Mouse (Mus musculus): ENCODE results near the gene Mapk10. TPM values are rescaled to one million over a fixed set of nuclear protein-coding genes. Genes with fewer than 3 reads are reported as not detected.
A peak's percentile ranks its signal among the peaks of the same experiment; 100 is the strongest.
"Not testable (repeated sequence)": the region's sequence is repeated elsewhere in the genome, so short reads cannot be mapped to it uniquely, and the experiment has no call there.

The Mapk10 gene
- polyA plus RNA-seq, 1 experiment from 2014 or later: 1.8 TPM

GRCm38 (mm10) chr5:102993951-102994350, 217.2 kb downstream of the Mapk10 start:
- H3K9me3 ChIP-seq (replicated peaks): no peaks in the 10 kb centered on the region
- no peaks in the 10 kb centered on the region for H3K27me3 ChIP-seq
- ATAC-seq (replicated peaks; ENCODE audit: low FRiP score): no peak
- H3K9ac ChIP-seq: no peak overlapping the region
- no peak overlapping the region for H3K4me2 ChIP-seq
- no peaks in the 10 kb centered on the region for H3K4me1 ChIP-seq
- H3K4me3 ChIP-seq (replicated peaks): no peak overlapping the region
- H3K27ac ChIP-seq: no peak overlapping the region
- WGBS: 81% methylated on average over 5 of the region's 5 CpGs
- no peaks in the 10 kb centered on the region for H3K36me3 ChIP-seq

GRCm38 (mm10) chr5:102991691-102992090, 219.4 kb downstream of the Mapk10 start:
- Histone ChIP-seq H3K27me3 (no peaks in the 10 kb centered on the region), H3K27ac (no peak overlapping the region), H3K4me1 (no peaks in the 10 kb centered on the region), H3K4me3 (replicated peaks) (no peak overlapping the region), H3K4me2 (no peak overlapping the region), H3K9ac (no peak overlapping the region), H3K9me3 (replicated peaks) (no peaks in the 10 kb centered on the region), H3K36me3 (no peaks in the 10 kb centered on the region)
- ATAC-seq (replicated peaks; ENCODE audit: low FRiP score): no peak
- whole genome bisulfite sequencing: 61% methylated on average over 2 of the region's 2 CpGs

- Histone ChIP-seq H3K27me3 (no peaks in the 10 kb centered on the region), H3K4me3 (replicated peaks) (no peak overlapping the region), H3K4me1 (0 out of 2 replicates have a peak, but pooled peaks cover 3% of the 10 kb centered on the region), H3K27ac (no peak overlapping the region), H3K36me3 (no peaks in the 10 kb centered on the region), H3K9ac (no peak overlapping the region), H3K9me3 (replicated peaks) (no peaks in the 10 kb centered on the region), H3K4me2 (no peak overlapping the region)
- 69% methylated on average over 2 of the region's 2 CpGs for WGBS
- ATAC-seq (replicated peaks; ENCODE audit: low FRiP score): no peak
Measured at GRCm38 (mm10) chr5:102978382-102978781, 232.8 kb downstream of the Mapk10 start.

- Histone ChIP-seq H3K4me1 (0 out of 2 replicates have a peak, but pooled peaks cover 3% of the 10 kb centered on the region), H3K4me2 (no peak overlapping the region), H3K27ac (no peak overlapping the region), H3K27me3 (no peaks in the 10 kb centered on the region), H3K9me3 (replicated peaks) (no peaks in the 10 kb centered on the region), H3K36me3 (no peaks in the 10 kb centered on the region), H3K9ac (no peak overlapping the region), H3K4me3 (replicated peaks) (no peak overlapping the region)
- WGBS: 42% methylated on average over 6 of the region's 6 CpGs
- ATAC-seq (replicated peaks; ENCODE audit: low FRiP score): 0 out of 2 replicates have a peak, but pooled peaks have one; percentile 18
Measured at GRCm38 (mm10) chr5:102977138-102977537, 234.0 kb downstream of the Mapk10 start.

GRCm38 (mm10) chr5:102976540-102976939, 234.6 kb downstream of the Mapk10 start:
- Histone ChIP-seq H3K27ac (no peak overlapping the region), H3K4me3 (replicated peaks) (no peak overlapping the region), H3K4me2 (no peak overlapping the region), H3K9ac (no peak overlapping the region), H3K36me3 (no peaks in the 10 kb centered on the region), H3K27me3 (no peaks in the 10 kb centered on the region), H3K9me3 (replicated peaks) (no peaks in the 10 kb centered on the region), H3K4me1 (0 out of 2 replicates have a peak, but pooled peaks cover 3% of the 10 kb centered on the region)
- ATAC-seq (replicated peaks; ENCODE audit: low FRiP score): no peak

GRCm38 (mm10) chr5:102974400-102974799, 236.7 kb downstream of the Mapk10 start:
- H3K27ac ChIP-seq: no peak overlapping the region
- no peaks in the 10 kb centered on the region for H3K36me3 ChIP-seq
- no peak for ATAC-seq (replicated peaks; ENCODE audit: low FRiP score)
- H3K27me3 ChIP-seq: no peaks in the 10 kb centered on the region
- no peak overlapping the region for H3K9ac ChIP-seq
- no peak overlapping the region for H3K4me3 ChIP-seq (replicated peaks)
- H3K4me2 ChIP-seq: no peak overlapping the region
- 0 out of 2 replicates have a peak, but pooled peaks cover 3% of the 10 kb centered on the region for H3K4me1 ChIP-seq
- no peaks in the 10 kb centered on the region for H3K9me3 ChIP-seq (replicated peaks)
- 67% methylated on average over 4 of the region's 4 CpGs for WGBS

- Histone ChIP-seq H3K36me3 (no peaks in the 10 kb centered on the region), H3K9me3 (replicated peaks) (no peaks in the 10 kb centered on the region), H3K9ac (no peak overlapping the region), H3K4me1 (no peaks in the 10 kb centered on the region), H3K27me3 (no peaks in the 10 kb centered on the region), H3K27ac (no peak overlapping the region), H3K4me3 (replicated peaks) (no peak overlapping the region), H3K4me2 (no peak overlapping the region)
- 85% methylated on average over 5 of the region's 5 CpGs for WGBS
- no peak for ATAC-seq (replicated peaks; ENCODE audit: low FRiP score)
Measured at GRCm38 (mm10) chr5:102964396-102964795, 246.7 kb downstream of the Mapk10 start.

GRCm38 (mm10) chr5:102953414-102953813, 257.7 kb downstream of the Mapk10 start:
- Histone ChIP-seq H3K27ac (no peak overlapping the region), H3K4me3 (replicated peaks) (no peak overlapping the region), H3K4me2 (no peak overlapping the region), H3K36me3 (no peaks in the 10 kb centered on the region), H3K27me3 (no peaks in the 10 kb centered on the region), H3K9me3 (replicated peaks) (no peaks in the 10 kb centered on the region; the same call in 1 of the 2 replicates), H3K4me1 (no peaks in the 10 kb centered on the region), H3K9ac (no peak overlapping the region)
- no peak for ATAC-seq (replicated peaks; ENCODE audit: low FRiP score)
- 89% methylated on average over 8 of the region's 8 CpGs for WGBS

- H3K27ac ChIP-seq: no peak overlapping the region
- H3K9ac ChIP-seq: no peak overlapping the region
- H3K27me3 ChIP-seq: no peaks in the 10 kb centered on the region
- no peak overlapping the region for H3K4me2 ChIP-seq
- H3K4me1 ChIP-seq: no peaks in the 10 kb centered on the region
- no peaks in the 10 kb centered on the region; the same call in 1 of the 2 replicates for H3K9me3 ChIP-seq (replicated peaks)
- no peak overlapping the region for H3K4me3 ChIP-seq (replicated peaks)
- WGBS: 86% methylated on average over 3 of the region's 3 CpGs
- no peak for ATAC-seq (replicated peaks; ENCODE audit: low FRiP score)
- H3K36me3 ChIP-seq: no peaks in the 10 kb centered on the region
Measured at GRCm38 (mm10) chr5:102952918-102953317, 258.2 kb downstream of the Mapk10 start.

GRCm38 (mm10) chr5:102947061-102947711, 263.9 kb downstream of the Mapk10 start:
- H3K4me1 ChIP-seq: no peaks in the 10 kb centered on the region
- no peaks in the 10 kb centered on the region for H3K36me3 ChIP-seq
- no peak overlapping the region for H3K4me3 ChIP-seq (replicated peaks)
- no peak overlapping the region for H3K4me2 ChIP-seq
- H3K9ac ChIP-seq: no peak overlapping the region
- ATAC-seq (replicated peaks; ENCODE audit: low FRiP score): no peak
- H3K27me3 ChIP-seq: no peaks in the 10 kb centered on the region
- WGBS: 67% methylated on average over 8 of the region's 8 CpGs
- H3K27ac ChIP-seq: no peak overlapping the region
- H3K9me3 ChIP-seq (replicated peaks): no peaks in the 10 kb centered on the region

GRCm38 (mm10) chr5:102946625-102947024, 264.5 kb downstream of the Mapk10 start:
- H3K4me1 ChIP-seq: no peaks in the 10 kb centered on the region
- no peak overlapping the region for H3K27ac ChIP-seq
- WGBS: 85% methylated on average over 8 of the region's 8 CpGs
- no peak overlapping the region for H3K4me3 ChIP-seq (replicated peaks)
- ATAC-seq (replicated peaks; ENCODE audit: low FRiP score): no peak
- H3K9ac ChIP-seq: no peak overlapping the region
- H3K9me3 ChIP-seq (replicated peaks): no peaks in the 10 kb centered on the region
- no peaks in the 10 kb centered on the region for H3K36me3 ChIP-seq
- no peak overlapping the region for H3K4me2 ChIP-seq
- H3K27me3 ChIP-seq: no peaks in the 10 kb centered on the region

- ATAC-seq (replicated peaks; ENCODE audit: low FRiP score); H3K4me3 ChIP-seq (replicated peaks); H3K4me1 ChIP-seq; H3K4me2 ChIP-seq; H3K9me3 ChIP-seq (replicated peaks); H3K36me3 ChIP-seq; H3K9ac ChIP-seq; H3K27ac ChIP-seq; H3K27me3 ChIP-seq: not testable (repeated sequence)
- WGBS: 73% methylated on average over 17 of the region's 17 CpGs
Measured at GRCm38 (mm10) chr5:102943864-102944630, 267.1 kb downstream of the Mapk10 start.

Measured in kidney, embryonic 15.5 days (tissue).